Mouse (Mus musculus): ENCODE data around the gene Large1. TPM values are rescaled to one million over a fixed set of nuclear protein-coding genes. Genes with fewer than 3 reads are reported as not detected.

Gene Large1
- polyA plus RNA-seq, 1 experiment from 2014 or later: 5.6 TPM

DNA sequence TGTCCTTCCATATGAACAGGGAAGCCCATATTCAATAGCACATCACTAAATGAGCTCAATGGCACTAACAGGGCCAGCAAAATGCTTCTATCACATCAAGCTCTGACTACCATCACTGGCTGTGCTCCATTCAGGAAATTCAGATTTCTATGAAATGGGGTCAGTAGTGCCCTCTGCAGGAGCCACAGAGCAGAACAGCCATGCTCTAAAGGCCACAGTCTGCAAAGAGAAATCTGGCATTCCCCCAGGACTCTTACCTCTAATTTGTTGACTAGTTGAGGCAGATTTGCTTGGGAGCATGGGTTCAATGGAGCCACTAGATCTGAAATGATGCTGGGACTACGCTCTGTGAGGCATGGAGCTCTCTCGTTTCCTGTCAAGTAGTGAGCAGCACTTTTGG lies 151.5 kb downstream of the Large1 start:
- 80% methylated on average over 2 of the region's 2 CpGs for WGBS
- no peaks in the 10 kb centered on the region for H3K9me3 ChIP-seq (replicated peaks)
- DNase-seq (ENCODE audit: low spot score): no peak

DNA sequence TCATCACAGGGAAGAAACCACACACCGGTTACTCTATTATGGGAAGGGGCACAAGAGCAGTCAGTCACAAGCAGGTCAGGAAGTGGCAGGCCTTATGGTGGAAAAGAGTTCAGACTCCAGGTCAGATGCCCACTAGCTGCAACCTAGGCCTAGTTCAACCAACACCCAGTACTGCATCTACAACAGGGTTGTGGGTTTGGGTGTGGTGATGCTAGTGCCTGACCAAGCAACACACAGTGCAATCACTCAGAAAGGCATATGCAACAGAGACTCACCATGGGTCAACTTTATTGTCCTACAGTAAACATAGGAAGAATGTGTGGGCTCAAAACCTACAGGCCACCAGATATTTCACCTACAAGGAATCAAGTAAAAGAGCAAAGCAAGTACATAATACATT lies 155.6 kb downstream of the Large1 start:
- Histone ChIP-seq H3K36me3 (no peaks in the 10 kb centered on the region), H3K27ac (no peak overlapping the region), H3K4me3 (no peak overlapping the region), H3K27me3 (ENCODE audit: low read depth, poor library complexity, severe bottlenecking) (no peaks in the 10 kb centered on the region), H3K9me3 (replicated peaks) (no peaks in the 10 kb centered on the region), H3K4me1 (no peaks in the 10 kb centered on the region)
- WGBS: 94% methylated on average over 1 of the region's 1 CpGs
- no peak for DNase-seq (ENCODE audit: low spot score)

More for the DNA sequence above, 151.5 kb downstream of the Large1 start:
- no peak overlapping the region for H3K4me3 ChIP-seq
- H3K27ac ChIP-seq: no peak overlapping the region
- H3K36me3 ChIP-seq: no peaks in the 10 kb centered on the region
- H3K27me3 ChIP-seq (ENCODE audit: low read depth, poor library complexity, severe bottlenecking): no peaks in the 10 kb centered on the region
- H3K4me1 ChIP-seq: no peaks in the 10 kb centered on the region

DNA sequence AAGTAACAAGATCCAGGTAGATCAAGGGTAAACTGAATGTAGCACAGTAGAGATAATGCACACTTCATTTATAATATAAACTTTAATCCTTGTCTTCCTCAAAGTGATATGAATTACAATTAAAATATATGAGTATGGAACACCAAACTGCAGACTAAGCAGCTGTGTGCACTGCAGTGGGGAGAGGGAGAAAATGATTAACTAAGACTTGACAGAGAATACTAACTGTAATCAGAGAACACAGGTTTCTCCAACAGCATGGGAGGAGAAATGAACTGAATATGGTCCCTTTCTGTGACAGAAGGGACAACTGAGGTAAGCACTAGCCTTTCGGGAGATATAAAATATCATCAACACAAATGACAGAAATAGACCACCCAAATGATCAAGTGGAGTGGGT lies 164.7 kb downstream of the Large1 start:
- Histone ChIP-seq H3K27ac (no peak overlapping the region), H3K27me3 (ENCODE audit: low read depth, poor library complexity, severe bottlenecking) (no peaks in the 10 kb centered on the region), H3K36me3 (no peaks in the 10 kb centered on the region), H3K4me3 (no peak overlapping the region), H3K4me1 (no peaks in the 10 kb centered on the region), H3K9me3 (replicated peaks) (no peaks in the 10 kb centered on the region)
- DNase-seq (ENCODE audit: low spot score): no peak
- 96% methylated on average over 1 of the region's 1 CpGs for WGBS

DNA sequence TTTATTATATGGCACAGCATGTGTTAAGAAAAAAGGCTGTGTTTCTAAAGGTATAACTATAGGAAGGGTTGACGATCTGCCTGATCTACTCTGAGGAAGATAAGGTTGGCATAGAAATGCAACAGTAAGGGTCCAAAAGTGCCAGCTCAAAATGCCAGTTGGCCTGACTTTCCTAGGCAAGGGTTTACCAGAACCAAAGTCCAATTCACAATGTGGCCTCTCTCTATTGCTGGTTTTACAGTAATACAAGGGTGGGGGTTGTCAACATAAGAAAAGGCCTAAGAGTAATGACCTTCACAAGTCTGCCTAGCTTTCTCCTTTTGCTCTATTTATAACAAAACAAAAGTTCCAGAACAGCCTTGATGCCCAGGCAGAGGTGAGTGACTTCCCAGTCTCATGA lies 166.0 kb downstream of the Large1 start:
- 94% methylated on average over 1 of the region's 1 CpGs for WGBS
- Histone ChIP-seq H3K27ac (no peak overlapping the region), H3K27me3 (ENCODE audit: low read depth, poor library complexity, severe bottlenecking) (no peaks in the 10 kb centered on the region), H3K4me3 (no peak overlapping the region), H3K36me3 (no peaks in the 10 kb centered on the region), H3K9me3 (replicated peaks) (no peaks in the 10 kb centered on the region), H3K4me1 (no peaks in the 10 kb centered on the region)
- DNase-seq (ENCODE audit: low spot score): no peak

DNA sequence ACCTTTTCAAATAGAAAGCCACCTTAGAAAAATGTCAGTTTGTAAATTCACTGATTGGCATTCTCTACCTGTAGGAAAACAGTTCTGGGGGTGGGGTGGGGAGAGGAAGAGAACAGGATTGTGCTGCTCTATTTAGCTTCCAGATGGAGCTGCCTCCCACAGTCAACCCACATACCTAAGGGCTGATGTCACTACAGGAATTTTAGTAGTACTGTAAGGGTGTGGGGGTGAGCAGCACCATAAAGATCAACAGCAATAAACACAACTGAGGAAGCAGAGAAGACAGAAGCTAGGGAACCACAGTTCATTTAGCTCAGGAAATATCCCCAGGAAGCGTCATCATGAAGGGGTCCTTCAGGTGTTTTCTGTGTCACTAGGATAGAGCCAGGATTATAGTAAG lies 174.9 kb downstream of the Large1 start:
- Histone ChIP-seq H3K9me3 (replicated peaks) (no peaks in the 10 kb centered on the region), H3K27ac (no peak overlapping the region), H3K36me3 (no peaks in the 10 kb centered on the region), H3K27me3 (ENCODE audit: low read depth, poor library complexity, severe bottlenecking) (no peaks in the 10 kb centered on the region), H3K4me1 (no peaks in the 10 kb centered on the region), H3K4me3 (no peak overlapping the region)
- no peak for DNase-seq (ENCODE audit: low spot score)
- 76% methylated on average over 1 of the region's 1 CpGs for WGBS

DNA sequence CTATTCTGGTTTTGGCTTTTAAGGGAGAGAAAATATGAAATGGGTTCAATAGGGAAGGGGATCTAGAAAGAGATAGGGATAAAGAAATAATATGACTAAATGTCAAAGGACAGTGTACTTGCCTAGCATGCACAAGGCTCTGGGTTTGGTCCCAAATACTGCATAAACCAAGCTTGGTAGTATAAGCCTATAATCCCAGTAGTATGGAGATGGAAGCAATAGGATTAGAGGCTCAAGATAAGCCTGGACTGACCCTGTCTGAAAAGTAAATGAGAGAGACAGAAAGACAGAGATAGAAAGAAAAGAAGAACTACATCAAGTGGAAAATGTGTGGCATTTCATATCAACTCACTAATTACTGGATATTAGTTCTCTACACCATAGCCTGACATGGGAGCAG lies 180.7 kb downstream of the Large1 start:
- no peak overlapping the region for H3K27ac ChIP-seq

DNA sequence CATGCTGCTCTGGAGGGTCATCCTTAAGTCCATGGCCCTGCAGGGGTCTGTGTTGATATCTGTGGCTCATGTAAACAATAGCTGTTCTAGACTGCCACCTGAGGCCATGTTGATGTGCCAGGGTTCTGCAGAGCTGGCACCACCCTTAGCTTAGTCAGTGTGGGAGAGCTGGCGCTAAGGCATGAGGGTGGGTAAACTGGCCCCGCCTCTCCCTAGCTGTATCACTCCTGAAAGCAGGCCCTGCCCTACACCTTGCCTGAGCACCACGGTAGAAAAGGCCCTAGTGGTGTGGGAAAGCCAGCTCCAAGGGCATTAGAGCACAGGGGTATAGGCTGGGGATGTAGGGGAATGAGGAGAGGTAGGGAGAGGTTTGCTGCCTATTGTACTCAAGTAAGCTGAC lies 191.3 kb downstream of the Large1 start:
- no peak overlapping the region for H3K27ac ChIP-seq
- H3K4me1 ChIP-seq: no peaks in the 10 kb centered on the region
- H3K4me3 ChIP-seq: no peak overlapping the region
- WGBS: 73% methylated on average over 3 of the region's 3 CpGs
- DNase-seq (ENCODE audit: low spot score): no peak
- no peaks in the 10 kb centered on the region for H3K27me3 ChIP-seq (ENCODE audit: low read depth, poor library complexity, severe bottlenecking)
- no peaks in the 10 kb centered on the region for H3K9me3 ChIP-seq (replicated peaks)
- no peaks in the 10 kb centered on the region for H3K36me3 ChIP-seq

More for the DNA sequence above, 180.7 kb downstream of the Large1 start:
- Histone ChIP-seq H3K27me3 (ENCODE audit: low read depth, poor library complexity, severe bottlenecking) (no peaks in the 10 kb centered on the region), H3K36me3 (no peaks in the 10 kb centered on the region), H3K9me3 (replicated peaks) (no peaks in the 10 kb centered on the region), H3K4me1 (no peaks in the 10 kb centered on the region), H3K4me3 (no peak overlapping the region)
- no peak for DNase-seq (ENCODE audit: low spot score)

DNA sequence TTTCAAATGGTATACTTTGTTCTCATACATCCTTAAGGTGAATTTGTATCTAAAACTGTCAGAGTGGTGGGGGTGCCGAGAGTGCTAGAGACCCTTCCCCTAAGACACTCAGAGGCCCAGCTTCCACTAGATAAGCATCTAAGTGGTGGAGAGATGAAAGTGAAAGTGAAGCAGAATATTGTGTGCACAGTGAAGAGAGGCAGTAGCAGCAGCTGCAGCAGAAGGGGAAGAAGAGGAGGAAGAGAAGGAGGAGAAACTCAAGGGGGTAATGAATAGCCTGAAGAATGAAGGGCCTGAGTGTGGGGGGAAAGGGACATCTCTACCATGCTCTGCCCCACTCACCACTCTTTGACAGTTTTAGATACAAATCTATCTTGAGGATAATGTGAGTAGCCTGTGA lies 191.8 kb downstream of the Large1 start:
- H3K4me3 ChIP-seq: no peak overlapping the region
- no peaks in the 10 kb centered on the region for H3K27me3 ChIP-seq (ENCODE audit: low read depth, poor library complexity, severe bottlenecking)
- no peak for DNase-seq (ENCODE audit: low spot score)
- WGBS: 89% methylated on average over 1 of the region's 1 CpGs
- H3K9me3 ChIP-seq (replicated peaks): no peaks in the 10 kb centered on the region
- no peaks in the 10 kb centered on the region for H3K36me3 ChIP-seq
- H3K27ac ChIP-seq: no peak overlapping the region
- no peaks in the 10 kb centered on the region for H3K4me1 ChIP-seq

DNA sequence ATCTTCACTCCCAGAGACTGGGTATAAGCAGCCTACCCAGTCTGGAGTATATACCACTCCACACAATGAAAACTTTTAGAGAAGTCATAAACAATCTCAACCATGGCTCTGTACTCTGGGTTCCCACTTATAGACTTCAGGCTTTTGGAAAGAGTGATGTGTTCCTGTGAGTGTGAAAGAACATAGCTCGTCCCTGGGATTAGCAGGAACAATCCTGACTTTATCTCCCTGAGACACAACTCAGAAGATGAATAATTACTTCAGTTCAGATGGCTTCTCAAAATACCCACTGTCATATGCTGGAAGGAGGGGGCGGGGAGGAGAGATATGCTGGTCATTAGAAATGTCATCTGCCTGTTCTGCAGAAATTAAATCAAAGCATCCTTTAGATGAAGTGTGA lies 192.4 kb downstream of the Large1 start:
- no peak for DNase-seq (ENCODE audit: low spot score)
- Histone ChIP-seq H3K4me3 (no peak overlapping the region), H3K36me3 (no peaks in the 10 kb centered on the region), H3K9me3 (replicated peaks) (no peaks in the 10 kb centered on the region), H3K27me3 (ENCODE audit: low read depth, poor library complexity, severe bottlenecking) (no peaks in the 10 kb centered on the region), H3K4me1 (no peaks in the 10 kb centered on the region), H3K27ac (no peak overlapping the region)
- 81% methylated on average over 2 of the region's 2 CpGs for WGBS

DNA sequence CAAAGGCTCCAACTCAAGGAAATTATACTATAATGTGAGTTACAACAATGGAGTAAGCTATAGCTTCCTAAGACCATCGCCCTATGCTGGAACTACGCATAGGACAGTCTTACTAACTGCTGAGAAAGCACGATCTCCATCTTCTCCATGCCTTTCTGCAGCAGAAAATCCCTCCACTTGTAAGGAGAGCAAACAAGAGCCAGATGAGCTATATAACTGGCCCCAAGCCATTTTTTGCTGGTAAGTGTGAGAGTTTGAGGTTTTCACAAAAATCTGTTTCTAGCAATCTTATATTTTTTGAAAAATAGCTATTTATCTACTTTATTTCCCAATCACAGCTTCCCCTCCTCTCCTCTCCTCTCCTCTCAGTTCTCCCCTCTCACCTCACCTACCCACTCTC lies 206.1 kb downstream of the Large1 start:
- Histone ChIP-seq H3K36me3 (no peaks in the 10 kb centered on the region), H3K27ac (no peak overlapping the region), H3K27me3 (ENCODE audit: low read depth, poor library complexity, severe bottlenecking) (no peaks in the 10 kb centered on the region), H3K4me1 (no peaks in the 10 kb centered on the region), H3K9me3 (replicated peaks) (no peaks in the 10 kb centered on the region), H3K4me3 (no peak overlapping the region)
- DNase-seq (ENCODE audit: low spot score): no peak
- WGBS: 93% methylated on average over 3 of the region's 3 CpGs

DNA sequence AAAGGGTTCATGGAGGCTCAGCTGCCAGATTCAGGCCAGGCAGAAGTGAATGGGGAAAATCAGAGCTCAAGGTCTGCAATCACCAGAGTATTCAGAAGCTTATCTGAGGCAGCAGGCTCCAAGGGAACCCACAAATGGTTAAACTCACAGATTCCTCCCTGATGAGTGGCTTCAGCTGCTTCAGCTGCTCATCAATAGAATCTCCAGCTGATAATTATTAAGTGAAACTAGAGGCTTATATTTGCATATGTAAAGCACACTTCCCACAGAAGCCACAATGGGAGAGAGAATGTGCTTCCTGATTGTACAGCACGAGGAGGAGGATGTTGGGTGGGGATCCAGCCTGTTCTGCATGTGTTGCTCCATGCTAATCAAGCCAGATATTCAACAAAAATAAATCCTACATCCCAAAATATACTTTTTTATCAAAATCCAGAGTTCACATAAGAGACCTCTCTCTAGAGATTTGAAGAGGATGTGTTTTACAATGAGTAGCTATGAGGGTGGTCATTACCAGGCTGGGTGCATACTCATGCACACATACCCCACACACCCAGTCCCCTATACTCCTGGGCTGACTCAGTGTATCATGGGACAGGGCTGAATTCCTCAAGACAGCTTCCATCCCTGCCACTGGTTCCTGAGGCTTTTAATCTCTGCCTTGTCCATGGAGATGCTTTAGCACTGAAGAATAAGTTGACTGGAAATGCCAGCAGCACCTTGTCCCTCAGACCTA lies 210.5 kb downstream of the Large1 start:
- no peaks in the 10 kb centered on the region for H3K36me3 ChIP-seq
- no peak for DNase-seq (ENCODE audit: low spot score)
- H3K4me1 ChIP-seq: no peaks in the 10 kb centered on the region
- no peaks in the 10 kb centered on the region for H3K9me3 ChIP-seq (replicated peaks)
- 74% methylated on average over 1 of the region's 1 CpGs for WGBS
- no peaks in the 10 kb centered on the region for H3K27me3 ChIP-seq (ENCODE audit: low read depth, poor library complexity, severe bottlenecking)
- H3K27ac ChIP-seq: no peak overlapping the region
- H3K4me3 ChIP-seq: no peak overlapping the region

DNA sequence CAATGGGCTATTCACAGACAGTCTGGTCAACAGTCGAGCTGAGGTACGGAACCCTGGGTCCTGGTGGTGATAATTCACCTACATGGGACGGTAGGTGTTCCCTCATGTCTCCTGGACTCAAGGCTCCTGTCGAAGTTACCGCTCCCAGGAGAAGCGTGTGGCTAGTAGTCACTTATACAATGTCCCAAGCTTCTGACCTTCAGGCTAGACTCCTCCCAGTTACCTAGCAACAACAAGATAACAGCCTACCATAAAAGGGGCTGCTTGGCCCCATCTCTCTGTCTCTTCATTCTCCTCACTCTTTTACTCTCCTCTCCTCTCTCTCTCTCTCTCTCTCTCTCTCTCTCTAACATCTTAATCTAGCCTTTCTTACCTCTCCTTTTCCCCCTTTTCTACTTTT lies 217.9 kb downstream of the Large1 start:
- no peaks in the 10 kb centered on the region for H3K4me1 ChIP-seq
- H3K9me3 ChIP-seq (replicated peaks): no peaks in the 10 kb centered on the region
- H3K36me3 ChIP-seq: 0 out of 2 replicates have a peak, but pooled peaks cover 2% of the 10 kb centered on the region
- 79% methylated on average over 6 of the region's 6 CpGs for WGBS
- no peak overlapping the region for H3K27ac ChIP-seq
- no peak overlapping the region for H3K4me3 ChIP-seq
- no peaks in the 10 kb centered on the region for H3K27me3 ChIP-seq (ENCODE audit: low read depth, poor library complexity, severe bottlenecking)
- DNase-seq (ENCODE audit: low spot score): no peak

DNA sequence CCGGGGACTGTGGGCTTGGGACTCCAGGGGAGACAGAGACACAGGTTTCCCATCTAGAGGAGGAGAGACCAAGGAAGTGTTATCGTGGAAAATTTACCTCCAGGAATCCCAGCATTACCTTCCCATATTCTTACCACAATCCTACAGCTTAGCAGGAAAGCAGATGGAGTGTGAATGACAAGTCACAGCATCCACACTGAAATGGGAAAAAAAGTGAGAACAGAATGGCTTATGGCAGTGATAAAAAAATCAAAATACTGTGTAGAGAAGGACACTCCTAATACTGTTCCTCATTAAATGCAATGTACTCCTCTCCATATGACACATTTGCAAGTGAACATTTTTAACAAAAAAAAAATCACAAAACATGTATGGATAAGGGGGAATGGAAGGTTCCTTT lies 221.3 kb downstream of the Large1 start:
- Histone ChIP-seq H3K4me1 (no peaks in the 10 kb centered on the region), H3K27me3 (ENCODE audit: low read depth, poor library complexity, severe bottlenecking) (no peaks in the 10 kb centered on the region), H3K27ac (no peak overlapping the region), H3K9me3 (replicated peaks) (no peaks in the 10 kb centered on the region), H3K4me3 (no peak overlapping the region), H3K36me3 (0 out of 2 replicates have a peak, but pooled peaks cover 2% of the 10 kb centered on the region)
- WGBS: 87% methylated on average over 2 of the region's 2 CpGs
- DNase-seq (ENCODE audit: low spot score): no peak
